Mouse (Mus musculus) testis, postnatal 14 days (tissue): ENCODE results near the gene Stmn1.

Experiments used
- DNase-seq: peaks from one replicate; pipeline ENCODE4 v3.0.0; 2021; ENCODE audit warnings: low spot score

Gene Stmn1

DNA sequence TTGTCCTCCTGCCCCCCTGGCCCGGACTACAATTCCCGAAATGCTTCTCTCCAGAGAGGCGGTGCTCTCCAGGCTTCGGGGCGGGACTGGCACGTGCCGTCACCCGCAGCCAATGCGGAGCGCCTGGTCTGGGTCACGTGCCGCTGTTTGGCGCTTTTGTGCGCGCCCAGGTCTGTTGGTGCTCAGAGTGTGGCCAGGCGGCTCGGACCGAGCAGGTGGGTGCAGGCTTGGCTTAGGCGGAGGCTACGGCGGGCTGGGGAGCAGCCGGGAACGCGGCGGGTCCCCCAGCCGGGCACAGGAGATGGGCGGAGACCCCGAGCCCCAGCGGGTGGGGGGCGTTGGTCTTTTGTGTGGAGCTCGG is at the start of gene Stmn1:
Stmn1 (plus strand) TSS at position 106 of the 361 bp plus-strand sequence.
- peak; percentile 97 for DNase-seq

DNA sequence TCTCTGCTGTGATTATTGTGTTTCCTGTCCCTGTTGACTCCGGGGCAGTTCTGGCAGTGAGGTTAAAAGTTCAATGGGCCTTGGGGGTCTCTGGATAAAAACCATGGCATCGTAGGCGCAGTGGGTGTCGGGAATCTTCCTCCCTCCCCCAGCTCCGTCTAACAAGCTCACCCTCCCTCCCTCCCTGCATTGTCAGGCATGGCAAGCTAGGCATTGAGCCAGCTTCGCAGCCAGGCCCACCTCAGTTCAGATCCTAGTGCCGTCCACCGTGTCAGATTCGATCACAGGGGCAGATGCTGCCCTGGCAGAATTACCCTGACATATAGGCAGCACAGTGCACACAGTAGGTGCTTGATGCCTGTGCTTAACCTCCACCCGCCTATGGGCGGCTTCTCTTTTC is 46.1 kb upstream of the Stmn1 start:
- DNase-seq, result no peak

DNA sequence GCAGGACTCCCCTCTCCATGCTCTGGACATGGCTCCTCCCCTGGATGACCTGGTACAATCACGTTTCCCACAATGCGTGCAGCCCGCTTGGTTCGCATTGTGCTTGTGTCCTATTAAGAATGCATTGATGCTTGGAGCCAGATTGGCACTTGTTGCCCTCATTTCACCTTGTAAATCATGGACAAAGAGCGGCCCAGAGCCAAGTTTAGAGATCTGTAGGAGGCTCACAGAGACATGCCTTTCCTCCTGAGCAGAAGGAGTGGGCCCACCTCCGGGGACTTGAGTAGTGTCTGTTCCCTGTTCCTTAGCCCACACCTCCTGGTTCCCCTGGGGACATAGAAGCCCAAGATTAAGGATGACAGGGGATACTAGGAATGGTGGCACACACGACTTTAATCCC is 44.2 kb upstream of the Stmn1 start:
- peak; percentile 60 for DNase-seq

DNA sequence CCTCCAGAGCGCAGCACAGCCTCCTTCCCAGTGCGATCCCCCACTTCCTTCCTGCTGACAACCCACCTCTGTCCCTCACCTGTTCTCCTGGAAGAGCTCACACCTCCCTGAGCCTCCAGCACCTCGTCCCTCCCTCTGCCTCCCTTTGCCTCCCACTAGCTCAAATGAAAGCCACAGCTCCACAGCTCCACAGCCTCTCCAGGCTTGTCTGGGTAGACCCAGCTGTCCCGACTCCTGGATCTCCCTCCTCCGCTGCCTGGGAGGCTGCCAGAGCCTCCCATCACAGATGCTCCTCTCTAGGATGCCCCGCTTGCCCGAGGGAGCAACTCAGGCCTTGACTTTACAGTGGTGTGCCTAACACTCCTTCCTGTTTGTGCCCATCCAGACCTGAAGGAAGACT is 43.0 kb upstream of the Stmn1 start:
- peak; percentile 51 for DNase-seq

DNA sequence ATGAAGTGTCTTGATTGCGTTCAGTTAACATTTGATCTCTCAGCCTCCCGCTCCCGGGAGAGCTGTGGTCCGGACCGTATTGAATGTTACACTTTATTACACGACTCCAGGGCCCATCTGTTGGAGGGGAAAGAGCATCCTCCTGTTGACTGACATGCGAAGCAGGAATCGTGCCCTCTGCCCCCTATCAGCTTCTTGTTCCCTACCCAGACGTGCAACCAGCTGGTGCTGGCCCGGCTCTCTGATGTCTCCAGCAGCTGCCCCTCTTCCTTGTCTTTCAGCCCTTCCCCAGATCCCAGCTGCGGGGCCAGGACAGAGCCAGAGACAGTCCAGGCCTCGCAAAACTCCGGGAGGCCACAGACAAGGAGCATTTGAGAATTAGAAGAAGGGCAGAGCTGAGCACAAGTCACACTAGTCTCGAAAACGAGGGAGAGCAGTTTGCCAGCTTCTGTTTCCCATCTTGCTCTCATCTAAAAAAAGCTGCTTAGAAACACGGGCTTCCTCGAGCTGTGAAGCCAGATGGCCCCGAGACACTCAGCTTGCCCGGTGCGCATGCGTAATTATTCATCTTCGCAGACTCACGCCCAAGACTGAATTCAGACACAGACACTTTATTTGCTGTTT is 37.6 kb upstream of the Stmn1 start:
- DNase-seq, result no peak

DNA sequence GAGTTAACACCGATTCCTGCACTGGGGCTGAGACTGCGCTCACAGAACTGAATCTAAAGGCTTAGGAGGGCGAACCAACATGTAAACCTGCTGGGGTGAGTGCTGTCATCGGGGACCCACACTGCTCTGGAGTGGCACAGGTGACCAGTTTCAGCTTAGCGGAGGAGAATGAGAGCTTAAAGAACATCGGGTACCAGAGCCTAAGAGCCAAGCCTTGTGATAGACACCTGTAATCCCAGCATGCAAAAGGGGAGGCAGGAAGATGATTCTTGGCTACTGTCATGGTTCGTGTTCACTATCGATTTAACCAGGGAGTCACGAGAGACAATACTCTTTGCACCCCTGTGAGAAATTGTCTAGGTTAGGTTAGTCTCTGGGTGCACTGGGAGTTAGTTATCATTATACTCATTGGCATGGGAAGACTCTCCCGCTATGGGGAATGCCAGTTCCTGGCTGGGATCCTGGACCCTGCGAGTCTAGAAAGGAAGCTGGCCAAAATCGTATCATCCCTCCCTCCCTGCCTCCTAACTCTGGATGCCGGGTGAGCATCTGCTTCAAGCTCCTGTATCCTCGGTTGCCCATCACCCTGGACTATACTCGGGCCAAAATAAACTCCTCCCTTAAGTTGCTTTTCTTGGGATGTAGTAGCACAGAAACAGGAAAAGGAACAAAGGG is 35.3 kb upstream of the Stmn1 start:
- DNase-seq, result no peak

DNA sequence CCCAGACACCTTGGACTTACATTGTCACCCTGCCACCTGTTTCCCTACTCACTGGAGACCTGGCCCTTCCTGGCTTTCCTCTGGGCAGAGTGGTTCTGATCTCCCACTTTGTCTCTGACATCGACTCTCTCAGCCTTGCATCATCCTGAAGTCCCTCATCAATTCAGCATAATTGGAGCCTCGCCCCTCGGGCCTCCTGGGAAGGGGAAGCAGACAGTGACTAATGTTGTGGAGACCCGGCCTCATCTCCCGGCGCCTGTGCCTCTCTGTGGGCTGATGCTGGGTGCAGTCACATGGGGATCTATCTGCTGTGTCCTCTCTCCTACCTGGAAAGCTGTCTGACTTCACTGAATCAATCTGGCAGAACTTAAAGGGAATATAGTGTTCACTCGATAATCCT is 31.9 kb upstream of the Stmn1 start:
- DNase-seq, result no peak

DNA sequence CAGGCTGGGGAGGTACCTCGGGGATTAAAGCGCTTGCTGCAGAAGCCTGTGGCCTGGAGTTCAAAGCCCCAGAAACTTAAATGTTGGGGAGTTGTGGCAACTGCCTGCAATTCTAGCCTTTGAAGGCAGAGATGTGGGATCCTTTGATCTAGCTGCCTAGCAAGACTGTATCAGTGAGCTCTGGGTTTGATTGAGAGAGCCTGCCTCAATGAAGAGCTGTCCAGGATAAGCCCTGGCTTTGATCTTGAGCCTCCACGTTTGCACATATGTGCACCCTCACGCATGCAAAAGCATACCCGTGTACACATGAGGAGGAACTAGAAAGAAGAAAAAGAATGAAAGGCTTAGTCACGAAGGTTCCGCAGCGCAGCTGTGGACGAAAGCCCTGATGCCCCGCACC is 31.5 kb upstream of the Stmn1 start:
- no peak for DNase-seq

DNA sequence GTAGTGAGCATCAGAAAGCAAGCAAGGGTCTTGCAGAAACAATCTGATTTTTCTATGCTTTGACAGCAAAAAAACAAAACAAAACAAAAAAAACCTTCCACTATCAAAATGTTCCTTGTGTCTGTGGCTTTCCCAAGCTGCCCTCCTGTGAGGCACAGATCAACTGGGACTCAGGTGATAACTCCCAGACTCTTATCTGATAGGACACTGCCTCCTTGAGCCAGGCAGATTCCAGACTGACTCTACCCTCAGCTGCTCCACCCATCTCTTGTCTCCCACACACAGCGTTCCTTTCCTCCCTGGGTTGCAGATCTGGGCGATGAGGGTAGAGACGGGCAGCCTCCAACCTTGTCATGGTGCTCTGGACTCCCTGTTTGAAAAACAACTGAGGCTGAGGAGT is 29.0 kb upstream of the Stmn1 start:
- peak; percentile 60 for DNase-seq

DNA sequence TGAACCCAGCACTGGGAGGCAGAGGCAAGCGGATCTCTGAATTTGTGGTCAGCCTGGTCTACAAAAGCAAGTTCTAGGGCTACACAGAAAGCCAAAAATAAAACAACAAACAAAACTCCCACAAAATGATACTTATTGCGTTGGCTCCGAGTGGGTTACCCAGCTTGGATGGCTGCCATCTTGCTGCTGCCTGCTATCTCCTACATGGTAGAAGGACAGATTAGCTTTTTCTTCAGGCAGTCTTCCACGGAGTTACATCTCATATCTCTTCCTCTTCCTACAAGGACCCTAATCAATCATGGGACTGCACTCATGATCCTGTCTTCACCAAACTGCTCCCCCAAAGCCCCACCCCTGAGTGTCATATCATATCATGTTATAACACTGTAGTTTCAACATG is 28.2 kb upstream of the Stmn1 start:
- DNase-seq, result no peak

DNA sequence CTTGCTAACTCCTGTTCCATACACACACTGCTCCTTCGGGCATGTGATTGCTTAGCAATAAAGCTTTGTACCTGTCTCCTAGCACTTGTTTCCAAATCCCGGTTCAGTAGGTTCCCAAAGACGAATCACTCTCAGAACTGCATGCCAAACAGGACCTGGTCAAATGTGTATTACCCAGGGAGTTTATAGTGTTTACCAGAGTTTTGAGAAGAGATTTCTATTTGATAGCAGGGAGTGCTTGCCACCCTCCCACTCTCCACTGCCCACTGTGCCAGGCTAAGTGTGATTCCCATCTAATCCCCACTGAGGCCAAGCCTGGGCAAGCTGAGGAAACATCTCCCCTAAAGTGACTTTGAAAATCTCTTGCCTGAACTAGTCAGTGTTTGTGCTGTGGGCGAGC is 25.9 kb upstream of the Stmn1 start:
- no peak for DNase-seq

DNA sequence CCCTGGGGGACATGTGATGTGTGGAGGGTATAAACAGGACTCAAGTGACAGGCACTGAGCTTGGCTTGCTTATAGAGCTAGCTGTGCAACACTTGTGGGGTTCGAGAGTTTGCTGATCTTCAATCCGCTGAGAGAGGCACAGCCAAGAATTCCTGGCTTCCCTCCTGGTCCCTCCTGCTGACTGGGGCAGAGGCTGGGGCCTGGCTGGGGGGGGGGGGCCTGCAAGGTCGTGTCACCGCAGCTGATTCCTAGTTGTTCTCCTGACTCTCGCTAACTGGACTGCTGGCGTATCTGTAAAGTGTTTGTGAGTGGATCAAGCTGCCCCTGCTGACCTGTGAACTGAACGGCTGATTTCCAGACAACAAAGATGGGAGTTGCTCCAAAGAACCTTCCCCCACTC is 24.5 kb upstream of the Stmn1 start:
- no peak for DNase-seq

DNA sequence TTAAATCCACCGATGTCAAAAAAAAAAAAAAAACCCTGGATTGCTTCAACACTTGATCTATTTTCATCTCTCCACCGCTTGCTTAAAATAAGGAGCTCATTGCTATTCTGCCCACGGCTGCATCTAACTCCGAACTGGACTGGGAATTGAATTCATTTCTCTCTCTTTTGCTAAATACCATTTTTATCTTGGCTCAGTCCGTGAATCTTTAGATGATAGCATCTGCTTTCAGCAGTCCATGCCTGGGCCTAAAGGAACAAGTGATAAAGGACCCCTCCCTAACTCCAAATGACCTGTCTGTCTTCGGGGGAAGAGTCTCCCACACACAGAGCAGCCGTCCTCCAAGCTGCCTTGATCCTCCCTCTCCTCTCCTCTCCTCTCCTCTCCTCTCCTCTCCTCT is 23.2 kb upstream of the Stmn1 start:
- no peak for DNase-seq

DNA sequence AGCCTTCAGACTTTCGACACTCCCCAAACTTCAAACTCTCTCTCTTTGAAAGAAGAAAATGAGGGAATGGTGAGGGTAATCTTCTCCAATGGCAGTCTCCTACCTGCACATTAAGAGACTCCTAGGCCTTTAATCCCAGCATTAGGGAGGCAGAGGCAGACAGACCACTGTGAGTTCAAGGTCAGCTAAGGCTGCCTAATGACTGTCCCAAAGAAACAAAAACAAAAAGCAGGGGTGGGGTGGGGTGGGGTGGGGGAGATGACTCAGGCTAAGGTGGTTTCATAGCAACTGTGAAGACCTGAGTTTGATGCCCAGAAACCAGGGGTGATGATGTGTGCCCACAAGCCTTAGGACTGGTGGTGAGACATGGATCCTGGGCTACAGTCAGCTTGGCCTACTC is 22.6 kb upstream of the Stmn1 start:
- DNase-seq, result no peak

DNA sequence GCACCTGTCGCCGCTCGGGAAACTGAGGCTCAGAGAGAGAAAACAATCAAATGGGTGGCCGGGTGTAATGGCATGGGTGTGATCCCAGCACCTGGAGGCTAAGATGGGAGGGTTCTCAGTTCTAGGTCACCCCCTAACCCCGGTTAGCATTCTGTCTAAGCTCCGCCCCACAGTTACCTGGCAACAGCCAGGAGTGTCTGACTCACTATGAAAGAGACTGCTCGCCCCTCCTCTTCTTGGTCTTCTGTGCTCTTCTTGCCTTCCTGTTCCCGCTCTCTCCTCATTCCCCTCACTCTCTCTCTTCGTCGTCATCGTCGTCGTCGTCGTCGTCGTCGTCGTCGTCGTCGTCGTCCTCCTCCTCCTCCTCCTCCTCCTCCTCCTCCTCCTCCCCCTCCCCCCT is 20.2 kb upstream of the Stmn1 start:
- DNase-seq, result no peak

DNA sequence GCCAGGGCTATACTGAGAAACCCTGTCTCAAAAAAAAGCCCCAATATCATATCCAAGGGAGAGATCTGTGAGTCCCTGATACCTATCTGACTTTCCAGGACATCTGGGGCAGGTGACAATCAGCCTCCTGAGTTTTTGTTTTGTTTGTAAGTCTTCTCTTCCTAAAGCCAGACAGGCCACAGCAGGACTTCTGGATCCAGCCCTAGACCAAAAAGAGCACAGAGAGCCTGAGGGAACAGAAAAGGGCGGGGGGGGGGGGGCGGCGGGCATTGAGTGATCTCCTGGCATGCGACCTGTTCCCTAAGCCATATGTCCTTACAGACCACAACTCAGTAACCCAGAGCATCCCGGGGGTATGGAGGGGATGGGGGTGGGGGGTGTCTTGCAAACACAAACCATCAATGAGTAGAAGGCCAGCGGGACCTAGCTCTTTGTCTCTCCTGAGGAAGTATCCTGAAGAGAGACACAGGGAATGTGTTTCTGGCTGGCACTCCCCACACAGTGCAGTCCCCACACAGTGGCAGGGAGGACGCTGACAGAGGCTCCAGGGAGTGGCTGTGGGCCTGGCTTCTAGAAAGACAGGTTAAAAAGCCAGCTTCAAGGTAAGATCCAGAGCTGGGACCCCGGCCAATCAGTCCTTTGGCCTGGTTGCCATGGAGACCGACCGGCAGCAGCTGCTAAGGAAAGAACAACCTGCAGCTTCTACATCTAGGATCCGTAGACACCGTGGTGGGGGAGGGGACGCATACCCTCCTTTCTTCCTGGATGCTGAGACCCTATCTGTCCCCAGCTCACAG is 18.3 kb upstream of the Stmn1 start:
- no peak for DNase-seq

DNA sequence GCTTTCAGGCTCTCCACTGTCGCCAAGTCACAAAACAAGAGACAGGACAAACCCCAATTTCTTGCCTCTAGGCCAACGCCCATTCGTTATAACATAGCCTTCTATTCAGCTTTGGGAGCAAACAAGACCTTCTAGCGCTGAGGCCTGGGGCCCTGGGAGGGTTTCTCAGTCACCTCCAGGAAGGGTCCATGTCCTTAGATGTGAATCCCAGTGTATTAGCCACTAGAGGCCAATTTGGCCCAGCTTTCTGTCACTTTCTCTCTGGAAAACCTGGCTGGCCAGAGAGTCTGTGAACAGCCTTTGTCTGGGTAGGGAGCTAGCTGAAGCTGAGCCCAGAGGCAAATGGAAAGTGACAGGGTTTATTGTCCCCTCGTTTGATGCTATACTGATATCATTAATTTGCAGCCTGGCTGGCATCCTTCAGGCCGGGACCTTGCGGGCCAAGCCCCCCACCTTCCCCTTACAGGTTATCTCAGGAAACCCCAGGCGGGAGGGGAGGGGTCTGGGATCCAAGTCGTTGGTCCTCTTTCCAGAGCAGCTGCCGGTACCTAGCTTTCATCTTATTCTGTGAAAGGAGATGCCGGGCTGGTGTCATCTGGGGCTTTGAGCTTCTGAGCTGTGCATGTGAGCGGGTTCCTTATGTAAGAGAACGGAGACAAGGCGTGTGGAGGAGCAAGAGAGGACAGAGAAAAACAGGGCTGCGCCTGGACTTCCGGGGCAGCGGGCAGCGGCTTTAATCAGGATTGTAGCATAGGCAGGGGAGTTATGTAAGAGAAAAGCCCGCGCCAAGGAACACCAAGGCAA is 17.5 kb upstream of the Stmn1 start:
- DNase-seq, result peak; percentile 46

DNA sequence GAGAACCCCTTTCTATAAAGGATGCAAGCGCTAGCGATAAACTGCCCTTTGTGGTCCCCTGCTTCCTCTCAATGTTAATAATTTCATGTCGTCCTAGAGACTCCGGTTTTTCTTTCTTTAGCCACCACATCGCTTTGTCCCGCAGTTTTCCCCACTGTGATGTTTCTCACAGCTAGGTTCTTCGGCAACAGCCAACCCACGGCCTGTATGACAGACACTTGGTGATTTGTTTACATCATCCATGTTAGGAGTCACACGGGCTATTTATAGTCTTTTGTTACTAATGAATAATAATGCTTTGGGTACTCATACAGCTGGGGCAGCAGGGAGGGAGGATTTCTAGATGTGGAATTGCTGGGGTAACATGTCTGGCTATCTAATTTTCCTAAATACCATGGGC is 16.6 kb upstream of the Stmn1 start:
- no peak for DNase-seq

DNA sequence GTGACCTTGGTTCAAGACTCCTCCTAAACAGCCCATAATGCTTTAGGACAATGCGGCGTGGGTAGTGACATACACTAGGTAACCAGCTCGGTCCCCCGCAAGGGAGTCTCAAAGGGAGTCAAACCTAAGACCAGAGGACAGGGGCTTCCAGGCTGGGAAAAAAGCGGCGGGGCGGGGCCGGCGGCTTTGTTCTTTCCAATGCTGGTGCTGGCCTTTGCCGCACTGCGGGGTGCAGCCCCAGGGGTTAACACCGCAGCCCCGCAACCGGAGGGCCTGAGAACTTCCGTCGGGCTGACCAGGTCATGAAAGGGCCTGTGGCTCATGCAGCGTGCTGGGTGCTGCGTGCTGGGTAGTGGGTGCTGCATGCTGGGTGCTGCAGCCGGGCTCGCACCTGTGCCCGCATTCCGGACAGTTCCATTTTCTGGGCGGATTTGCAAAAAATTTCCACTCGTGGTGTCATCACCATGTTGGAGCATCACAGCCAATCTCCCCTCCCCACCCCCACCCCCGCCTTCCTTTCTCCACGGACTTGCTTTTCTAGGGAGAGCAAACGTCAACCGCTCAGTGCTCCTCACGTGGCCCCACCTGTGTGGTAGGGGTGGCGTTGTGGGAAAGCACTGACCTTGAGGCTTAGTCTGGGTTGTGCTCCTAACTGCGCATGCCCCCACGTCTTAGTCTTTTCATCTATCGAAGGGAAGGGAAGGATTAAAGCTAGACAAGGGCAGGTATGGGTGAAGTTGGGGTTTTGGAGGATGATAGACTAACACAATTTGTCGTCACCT is 14.3 kb upstream of the Stmn1 start:
- DNase-seq, result no peak

DNA sequence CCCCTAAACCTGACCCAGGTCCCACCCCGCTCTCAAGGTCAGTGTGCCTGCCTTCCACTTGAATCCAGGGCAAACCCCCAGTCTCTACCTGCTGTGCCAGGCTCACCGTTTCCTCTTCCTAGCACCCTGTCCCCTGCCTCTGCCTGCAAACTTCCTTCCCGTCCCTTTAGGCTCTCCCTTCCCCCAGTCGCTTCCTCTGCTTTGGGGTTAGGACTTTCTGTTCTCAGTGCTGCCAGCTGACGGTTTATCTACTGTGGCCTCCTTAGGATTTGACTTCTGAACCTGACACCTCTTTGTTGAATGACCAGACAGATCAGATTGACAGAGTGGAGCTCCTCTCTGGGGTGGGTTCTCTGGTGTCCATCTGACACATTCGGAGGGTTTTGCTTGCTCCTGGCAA is 12.8 kb upstream of the Stmn1 start:
- DNase-seq, result no peak

DNA sequence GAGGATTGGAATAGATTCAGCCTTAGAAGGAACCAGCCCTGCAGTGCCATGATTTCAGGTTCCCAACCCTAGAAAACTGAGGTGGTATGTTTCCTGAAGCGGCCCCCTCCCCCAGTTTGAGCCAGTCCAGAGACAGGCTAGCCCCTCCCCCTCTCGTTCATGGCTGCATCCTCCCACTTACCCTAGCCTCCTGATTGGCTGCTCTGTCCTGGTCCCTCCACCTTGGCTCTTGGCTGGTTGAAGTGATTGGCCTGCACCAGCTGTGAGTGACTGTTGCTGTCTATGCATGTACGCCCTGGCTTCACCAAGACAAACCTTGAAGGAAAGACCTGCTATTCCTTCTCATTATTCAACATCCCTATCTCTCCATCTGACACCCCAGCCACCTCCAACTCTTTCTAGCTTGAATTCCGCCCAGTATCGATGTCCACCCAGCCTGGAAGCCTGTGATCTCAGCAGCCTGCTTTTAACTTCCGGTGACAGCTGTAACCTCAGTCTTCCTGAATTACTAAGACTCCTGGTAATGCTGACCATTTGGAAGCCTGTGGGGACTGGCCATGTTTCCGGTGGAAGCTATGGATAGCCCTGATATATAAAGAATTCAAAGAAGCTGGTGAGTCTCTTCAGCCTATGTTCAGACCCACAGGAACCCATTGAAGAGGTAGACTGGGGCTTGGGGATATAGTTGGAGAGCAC is 10.8 kb upstream of the Stmn1 start:
- no peak for DNase-seq
